Mouse (Mus musculus): ENCODE data around the gene C1qtnf7.

- TF ChIP-seq POLR2A (IDR thresholded peaks at IDR 0.05; ENCODE audit: insufficient read depth, low read length): no peak
- no peak for TF ChIP-seq CTCF (IDR thresholded peaks at IDR 0.05; ENCODE audit: low read depth, low read length)
Measured at GRCm38 (mm10) chr5:43603559-43603958, 88.2 kb downstream of the C1qtnf7 start.
